Mouse (Mus musculus) midbrain, embryonic 11.5 days (tissue): ENCODE measurements around the gene Hspe1. TPM values are rescaled to one million over a fixed set of nuclear protein-coding genes. Genes with fewer than 3 reads are reported as not detected.
A peak's percentile ranks its signal among the peaks of the same experiment; 100 is the strongest.

ENCODE experiments used
- ATAC-seq: fragments of 200-750 bp; cut with Nextera tagmentation; 2 replicates; pipeline ENCODE4 v1.8.0; 2017; ENCODE audit warnings: moderate TSS enrichment, moderate library complexity; ENCODE audit not compliant: low FRiP score
- DNase-seq: peaks from one replicate; pipeline ENCODE4 v3.0.0; 2015; ENCODE audit warnings: low spot score; ENCODE audit errors: missing footprints
- H3K27ac ChIP-seq: fragments of 300-500 bp; sonication (generic); 2 replicates; pipeline ENCODE4 v1.5.1; 2014; ENCODE audit warnings: low read depth, low read length
- H3K27me3 ChIP-seq: fragments of 300-500 bp; sonication (generic); 2 replicates; pipeline ENCODE4 v1.6.1; 2014; ENCODE audit warnings: mild to moderate bottlenecking, low read length, moderate library complexity, mixed read lengths; ENCODE audit not compliant: control insufficient read depth, insufficient read depth
- H3K36me3 ChIP-seq: fragments of 300-500 bp; sonication (generic); 2 replicates; pipeline ENCODE4 v1.6.1; 2014; ENCODE audit warnings: mild to moderate bottlenecking, low read length, moderate library complexity, mixed read lengths; ENCODE audit not compliant: control insufficient read depth, insufficient read depth
- H3K4me1 ChIP-seq: fragments of 300-500 bp; sonication (generic); 2 replicates; pipeline ENCODE4 v1.6.1; 2014; ENCODE audit warnings: low read length; ENCODE audit not compliant: control insufficient read depth, insufficient read depth
- H3K4me2 ChIP-seq: fragments of 300-500 bp; sonication (generic); 2 replicates; pipeline ENCODE4 v1.6.1; 2014; ENCODE audit warnings: mild to moderate bottlenecking, moderate library complexity
- H3K4me3 ChIP-seq: fragments of 300-500 bp; sonication (generic); 2 replicates; pipeline ENCODE4 v1.5.1; 2014; ENCODE audit warnings: low read depth, low read length
- H3K9ac ChIP-seq: fragments of 300-500 bp; sonication (generic); 2 replicates; pipeline ENCODE4 v1.6.1; 2014; ENCODE audit warnings: low read length
- H3K9me3 ChIP-seq: fragments of 300-500 bp; sonication (generic); 2 replicates; pipeline ENCODE4 v1.6.1; 2016; ENCODE audit warnings: low read length; ENCODE audit not compliant: control insufficient read depth
- WGBS: fragments of 180-500 bp; shearing (Covaris S2); extraction: QIAGEN DNeasy Blood & Tissue Kit; methylation state at CpG from one replicate; pipeline ENCODE4 v1.1.7; 2014; 5-methylcytosine and 5-hydroxymethylcytosine counted together
- polyA plus RNA-seq: library from polyadenylated mRNA; unstranded; fragments of >200 nt; fragmentation: Nextera tagmentation; extraction: Ambion mirVana; gene quantifications from 2 replicates; pipeline ENCODE4 v1.2.1, GENCODE M21; 2014

Hspe1 gene
- 517 and 525 TPM in 2 replicates for polyA plus RNA-seq

DNA sequence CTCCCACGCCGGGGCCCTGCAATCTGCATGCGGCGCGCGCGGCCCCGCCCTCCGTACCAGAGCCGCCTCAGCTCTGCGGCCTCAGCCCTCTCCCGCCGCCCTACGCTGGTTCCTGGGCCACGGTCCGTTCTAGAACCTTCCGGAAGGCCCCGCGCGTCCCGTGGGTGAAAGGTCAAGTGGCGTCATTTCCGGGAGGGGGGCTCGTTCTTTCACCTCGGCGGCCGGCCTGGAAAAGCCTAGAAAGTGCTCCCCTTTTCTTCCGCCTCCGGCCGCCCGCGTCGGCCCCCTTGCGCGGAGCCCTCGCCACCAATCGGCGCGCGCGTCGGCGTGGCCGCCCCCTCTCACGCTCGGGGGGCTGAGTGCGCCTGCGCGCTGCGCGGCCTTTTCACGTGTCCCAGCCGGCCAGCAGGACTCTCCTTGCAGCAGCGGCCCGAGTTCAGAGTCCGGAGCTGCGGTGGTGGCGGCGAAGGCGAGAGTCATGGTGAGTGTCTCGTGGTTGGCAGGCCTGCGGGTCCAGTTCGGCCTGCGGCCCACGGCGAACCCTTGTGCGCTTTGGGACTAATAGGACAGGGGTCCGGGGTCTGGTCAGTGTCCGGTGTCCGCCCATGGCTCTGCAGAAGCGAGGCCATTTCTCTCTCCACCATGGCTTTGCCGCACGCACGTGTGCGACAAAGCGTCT, at the start of gene Hspe1, which contains the start of gene Hspd1:
Hspe1 (plus strand) TSS at position 201 of the 679 bp plus-strand sequence.
Hspd1 (minus strand) TSS at position 312 of the 679 bp plus-strand sequence.
- ATAC-seq (peak; percentile 95), DNase-seq (peak; percentile 100)
- Histone ChIP-seq H3K9me3 (no peaks in the 10 kb centered on the region), H3K9ac (peak within 1 kb of the TSS; percentile 93), H3K4me2 (peak within 1 kb of the TSS; percentile 93), H3K27me3 (no peaks in the 10 kb centered on the region), H3K4me1 (peaks cover 26% of the 10 kb centered on the region), H3K36me3 (peaks cover 14% of the 10 kb centered on the region), H3K4me3 (peak within 1 kb of the TSS; percentile 81), H3K27ac (peak within 1 kb of the TSS; percentile 93)
- under 1% methylated on average over 74 of the region's 76 CpGs for WGBS

DNA sequence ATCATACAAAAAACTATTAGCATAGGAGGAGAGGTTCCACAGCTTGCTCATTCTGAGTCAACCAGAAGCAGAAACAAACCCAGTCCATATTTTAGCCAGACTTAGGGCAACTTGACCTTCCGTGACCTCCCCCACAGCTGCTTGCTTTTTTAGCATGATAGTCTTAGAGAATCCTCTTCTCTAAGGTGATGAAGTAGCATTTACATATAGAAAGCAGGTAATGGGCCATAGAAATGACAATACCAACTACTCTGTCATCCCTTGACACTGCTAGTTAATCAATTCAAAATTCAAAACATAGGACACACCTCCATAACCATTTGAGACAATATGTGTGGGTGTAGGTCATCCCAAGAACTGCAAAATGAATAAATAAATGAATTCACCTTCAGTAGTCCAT, 48.0 kb upstream of the Hspe1 start:
- Histone ChIP-seq H3K4me3 (no peak overlapping the region), H3K9me3 (no peaks in the 10 kb centered on the region; the same call in 1 of the 2 replicates), H3K4me1 (no peaks in the 10 kb centered on the region), H3K36me3 (no peaks in the 10 kb centered on the region), H3K9ac (no peak overlapping the region), H3K27me3 (no peaks in the 10 kb centered on the region), H3K27ac (no peak overlapping the region), H3K4me2 (no peak overlapping the region)
- ATAC-seq, result no peak
- 92% methylated on average over 1 of the region's 1 CpGs for WGBS
- no peak for DNase-seq

DNA sequence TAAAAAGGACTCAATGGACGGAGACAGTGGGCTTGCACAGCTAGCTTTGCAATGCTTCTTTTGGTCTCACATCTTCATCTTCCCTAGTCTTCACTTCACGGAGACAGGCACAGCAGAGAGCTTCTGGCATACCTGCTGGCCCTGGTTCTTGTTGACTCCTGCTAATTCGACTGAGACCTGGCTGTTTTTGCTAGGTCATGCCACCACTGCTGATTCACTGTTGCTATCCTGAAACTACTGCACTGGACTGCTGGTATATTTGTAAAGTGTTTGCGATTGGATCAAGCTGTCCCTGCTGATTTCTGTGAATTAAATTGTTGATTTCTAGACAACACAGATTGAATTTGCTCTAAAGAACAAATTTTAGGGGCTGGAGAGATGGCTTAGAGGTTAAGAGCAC, 46.2 kb upstream of the Hspe1 start:
- 88% methylated on average over 4 of the region's 4 CpGs for WGBS
- Histone ChIP-seq H3K4me2 (no peak overlapping the region), H3K27ac (no peak overlapping the region), H3K4me3 (no peak overlapping the region), H3K27me3 (no peaks in the 10 kb centered on the region), H3K4me1 (no peaks in the 10 kb centered on the region), H3K9me3 (no peaks in the 10 kb centered on the region; the same call in 1 of the 2 replicates), H3K36me3 (no peaks in the 10 kb centered on the region), H3K9ac (no peak overlapping the region)
- DNase-seq (no peak), ATAC-seq (no peak)

DNA sequence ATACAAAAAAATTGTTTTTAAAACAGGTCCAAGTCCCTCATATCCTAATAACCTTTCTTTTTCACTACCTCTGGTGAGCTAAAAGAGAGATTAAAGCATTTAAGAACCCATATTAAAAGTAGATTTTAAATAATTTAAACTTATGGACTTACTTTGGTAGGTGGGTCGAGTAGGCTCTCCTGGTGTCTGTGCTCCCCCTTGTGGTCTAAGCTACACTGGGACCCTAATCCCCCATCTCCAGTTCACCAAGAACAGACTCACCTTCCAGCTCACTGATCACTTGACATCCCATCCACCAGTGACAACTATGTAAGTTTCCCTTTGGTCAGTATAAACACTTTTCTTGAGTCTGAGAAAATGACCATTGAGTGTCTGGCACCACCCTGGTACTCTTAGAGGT, 45.7 kb upstream of the Hspe1 start:
- ATAC-seq (no peak), DNase-seq (no peak)
- Histone ChIP-seq H3K4me2 (no peak overlapping the region), H3K9me3 (no peaks in the 10 kb centered on the region; the same call in 1 of the 2 replicates), H3K9ac (no peak overlapping the region), H3K27ac (no peak overlapping the region), H3K4me1 (no peaks in the 10 kb centered on the region), H3K36me3 (no peaks in the 10 kb centered on the region), H3K27me3 (no peaks in the 10 kb centered on the region), H3K4me3 (no peak overlapping the region)
- 70% methylated on average over 1 of the region's 1 CpGs for WGBS

DNA sequence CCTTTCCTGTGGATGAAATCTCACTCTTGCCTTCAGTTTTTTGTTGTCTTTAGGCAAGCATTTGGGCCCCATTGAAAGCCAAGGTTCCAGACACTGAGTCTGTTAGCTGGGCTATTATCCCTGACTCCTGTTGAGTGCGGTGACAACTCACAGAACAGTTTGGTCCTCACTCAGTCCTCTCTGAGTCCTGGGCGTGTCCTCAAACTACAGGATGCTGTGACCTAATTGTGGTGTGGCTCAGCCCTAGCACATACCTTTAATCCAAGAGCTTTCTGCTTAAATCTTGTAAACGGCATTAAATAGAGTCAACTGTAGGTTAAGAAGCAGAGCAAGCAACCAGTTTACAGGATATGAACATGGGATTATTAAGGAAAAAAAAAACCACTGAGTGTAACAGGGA, 44.8 kb upstream of the Hspe1 start:
- 84% methylated on average over 3 of the region's 3 CpGs for WGBS
- Histone ChIP-seq H3K4me1 (no peaks in the 10 kb centered on the region), H3K9me3 (no peaks in the 10 kb centered on the region; the same call in 1 of the 2 replicates), H3K27me3 (no peaks in the 10 kb centered on the region), H3K4me3 (no peak overlapping the region), H3K4me2 (no peak overlapping the region), H3K27ac (no peak overlapping the region), H3K9ac (no peak overlapping the region), H3K36me3 (no peaks in the 10 kb centered on the region)
- ATAC-seq, result no peak
- DNase-seq, result no peak

DNA sequence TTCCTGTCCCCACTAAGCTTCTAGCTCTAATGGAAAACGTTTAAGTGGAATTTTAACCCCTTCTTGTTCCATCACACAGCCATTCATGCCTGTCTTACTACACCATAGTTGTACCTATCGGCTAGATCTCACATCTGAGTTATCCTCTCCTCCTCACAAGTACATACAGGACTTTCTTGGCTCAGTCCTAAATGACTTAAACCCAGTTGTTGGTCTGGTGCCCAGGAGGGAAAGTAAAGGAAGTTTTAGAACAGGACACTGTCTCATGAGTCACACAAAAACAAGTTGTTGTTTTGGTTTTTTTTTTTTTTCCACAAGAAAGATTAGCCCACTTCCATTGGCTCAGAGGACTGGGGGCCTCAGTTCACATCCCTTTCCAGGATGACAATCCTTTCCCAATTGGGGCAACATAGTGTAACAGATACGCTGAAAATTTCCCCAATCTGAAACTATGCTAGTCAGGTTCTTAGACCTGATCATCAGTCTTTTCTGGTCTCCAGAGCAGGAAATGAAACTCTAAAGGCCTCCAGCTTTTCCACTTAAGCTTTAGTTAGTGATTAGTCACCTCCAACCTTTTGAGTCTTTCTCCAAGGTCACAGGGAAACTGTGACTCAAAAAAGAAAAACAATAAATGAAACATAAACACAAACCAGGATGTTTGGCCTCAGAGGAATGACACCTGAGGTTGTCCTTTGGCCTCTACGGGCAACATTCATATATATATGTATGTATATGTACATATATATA, 38.9 kb upstream of the Hspe1 start:
- ATAC-seq (no peak), DNase-seq (no peak)
- Histone ChIP-seq H3K4me3 (no peak overlapping the region), H3K9me3 (no peaks in the 10 kb centered on the region), H3K27me3 (peaks cover 2% of the 10 kb centered on the region; the same call in 1 of the 2 replicates), H3K9ac (no peak overlapping the region), H3K4me1 (peaks cover 6% of the 10 kb centered on the region; the same call in 1 of the 2 replicates), H3K27ac (no peak overlapping the region), H3K4me2 (no peak overlapping the region), H3K36me3 (no peaks in the 10 kb centered on the region)
- 72% methylated on average over 4 of the region's 4 CpGs for WGBS

DNA sequence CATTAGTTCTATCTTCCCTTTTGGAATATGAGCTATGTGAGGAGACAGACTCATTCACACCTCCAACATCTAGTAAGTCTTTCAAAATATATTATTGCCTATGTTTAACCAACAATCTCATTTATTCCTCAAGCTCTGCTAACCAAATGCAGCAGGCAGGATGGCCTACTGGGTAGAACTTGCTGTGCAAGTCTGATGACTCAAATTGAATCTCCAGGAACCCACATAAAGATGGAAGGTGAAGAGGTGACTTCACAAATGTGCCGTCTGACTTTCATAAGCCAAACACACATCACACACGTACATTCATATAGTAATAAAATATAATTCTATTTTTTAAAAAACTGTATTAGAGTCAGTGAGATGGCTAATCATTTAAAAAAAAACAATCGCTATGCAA, 36.3 kb upstream of the Hspe1 start:
- peaks cover 2% of the 10 kb centered on the region; the same call in 1 of the 2 replicates for H3K27me3 ChIP-seq
- H3K27ac ChIP-seq, result no peak overlapping the region
- H3K9ac ChIP-seq, result peak overlapping the region; percentile 64
- peaks cover 6% of the 10 kb centered on the region; the same call in 1 of the 2 replicates for H3K4me1 ChIP-seq
- H3K9me3 ChIP-seq, result no peaks in the 10 kb centered on the region
- H3K4me3 ChIP-seq, result peak overlapping the region; percentile 93; the same call in 1 of the 2 replicates
- ATAC-seq (no peak), DNase-seq (no peak)
- no peaks in the 10 kb centered on the region for H3K36me3 ChIP-seq
- peak overlapping the region; percentile 80; the same call in 1 of the 2 replicates for H3K4me2 ChIP-seq
- 71% methylated on average over 3 of the region's 3 CpGs for WGBS

DNA sequence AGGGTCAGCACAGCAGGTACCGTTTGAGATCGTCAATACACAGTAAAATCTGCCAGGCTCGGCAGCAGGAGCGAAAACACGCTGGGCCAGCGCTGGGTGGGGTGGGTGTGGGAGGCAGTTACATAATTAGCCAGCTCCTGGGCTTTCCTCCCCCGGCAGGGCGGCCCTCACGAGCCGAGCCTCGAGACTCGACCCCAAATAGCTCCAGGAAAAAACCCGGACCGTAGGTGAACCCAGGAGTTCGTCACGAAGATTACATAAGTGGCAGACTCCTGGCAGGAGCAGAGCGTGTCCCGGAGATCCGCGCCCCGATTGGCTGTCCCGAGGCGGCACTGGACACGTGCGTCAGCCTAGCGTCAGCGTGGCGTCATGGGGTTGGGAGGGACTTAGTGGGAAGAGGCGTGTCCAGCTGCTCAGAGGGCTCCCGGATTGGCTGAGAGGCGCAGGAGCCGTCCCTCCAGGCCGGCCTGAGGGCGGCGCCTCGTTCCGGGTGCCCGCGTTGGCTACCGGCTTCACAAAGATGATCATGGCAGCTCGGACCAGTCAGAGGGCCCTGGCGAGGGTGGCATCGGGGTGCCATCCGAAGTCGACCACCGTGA, 35.5 kb upstream of the Hspe1 start, which contains the start of gene Coq10b:
Coq10b (plus strand) TSS at position 416 of the 599 bp plus-strand sequence.
- Histone ChIP-seq H3K36me3 (no peaks in the 10 kb centered on the region), H3K27me3 (peaks cover 2% of the 10 kb centered on the region; the same call in 1 of the 2 replicates), H3K9ac (peak within 1 kb of the TSS; percentile 78), H3K4me1 (peaks cover 6% of the 10 kb centered on the region; the same call in 1 of the 2 replicates), H3K27ac (peak within 1 kb of the TSS; percentile 35; the same call in 1 of the 2 replicates), H3K4me3 (peak within 1 kb of the TSS; percentile 93), H3K9me3 (no peaks in the 10 kb centered on the region), H3K4me2 (peak within 1 kb of the TSS; percentile 80)
- ATAC-seq (peak; percentile 100), DNase-seq (peak; percentile 100)
- under 1% methylated on average over 46 of the region's 46 CpGs for WGBS
